Mouse (Mus musculus) neural tube, embryonic 14.5 days (tissue): ENCODE data around the gene Gm2832. TPM values are rescaled to one million over a fixed set of nuclear protein-coding genes. Genes with fewer than 3 reads are reported as not detected.
A peak's percentile ranks its signal among the peaks of the same experiment; 100 is the strongest.
"Not testable (repeated sequence)": the region's sequence is repeated elsewhere in the genome, so short reads cannot be mapped to it uniquely, and the experiment has no call there.

Experiments
- ATAC-seq: fragments of 200-750 bp; cut with Nextera tagmentation; 2 replicates; pipeline ENCODE4 v1.8.0; 2017; ENCODE audit warnings: low read depth, mild to moderate bottlenecking, moderate TSS enrichment, moderate library complexity
- H3K27ac ChIP-seq: fragments of 300-500 bp; sonication (generic); 2 replicates; pipeline ENCODE4 v1.5.1; 2014; ENCODE audit warnings: low read depth, mild to moderate bottlenecking, control low read depth, low read length, moderate library complexity, mixed read lengths
- H3K27me3 ChIP-seq: fragments of 300-500 bp; sonication (generic); 2 replicates; pipeline ENCODE4 v1.6.1; 2014; ENCODE audit warnings: low read length; ENCODE audit not compliant: control insufficient read depth, insufficient read depth
- H3K36me3 ChIP-seq: fragments of 300-500 bp; sonication (generic); 2 replicates; pipeline ENCODE4 v1.6.1; 2014; ENCODE audit warnings: low read length, mixed read lengths; ENCODE audit not compliant: control insufficient read depth, insufficient read depth
- H3K4me1 ChIP-seq: fragments of 300-500 bp; sonication (generic); 2 replicates; pipeline ENCODE4 v1.6.1; 2014; ENCODE audit warnings: low read length; ENCODE audit not compliant: control insufficient read depth, insufficient read depth
- H3K4me2 ChIP-seq: fragments of 300-500 bp; sonication (generic); 2 replicates; pipeline ENCODE4 v1.6.1; 2014; ENCODE audit warnings: mild to moderate bottlenecking, low read depth, low read length, control low read depth
- H3K4me3 ChIP-seq: fragments of 300-500 bp; sonication (generic); 2 replicates; pipeline ENCODE4 v1.5.1; 2014; ENCODE audit warnings: low read depth, low read length, control low read depth, mixed read lengths
- H3K9ac ChIP-seq: fragments of 300-500 bp; sonication (generic); replicated peaks from 2 replicates; pipeline ENCODE4 v1.6.1; 2014; ENCODE audit warnings: low read depth, mild to moderate bottlenecking, control low read depth, low read length, mixed read lengths
- H3K9me3 ChIP-seq: fragments of 300-500 bp; sonication (generic); 2 replicates; pipeline ENCODE4 v1.6.1; 2016; ENCODE audit warnings: low read length; ENCODE audit not compliant: control insufficient read depth
- WGBS: fragments of 180-500 bp; shearing (Covaris S2); extraction: QIAGEN DNeasy Blood & Tissue Kit; methylation state at CpG from one replicate; pipeline ENCODE4 v1.1.7; 2014; 5-methylcytosine and 5-hydroxymethylcytosine counted together
- polyA plus RNA-seq: library from polyadenylated mRNA; unstranded; fragments of >200 nt; fragmentation: Nextera tagmentation; extraction: Ambion mirVana; gene quantifications from 2 replicates; pipeline ENCODE4 v1.2.1, GENCODE M21; 2014

The Gm2832 gene
- polyA plus RNA-seq, result 0.33 and 0.49 TPM in 2 replicates

- not testable (repeated sequence) for ATAC-seq, H3K4me1 ChIP-seq, H3K4me2 ChIP-seq, H3K4me3 ChIP-seq, H3K9me3 ChIP-seq, H3K9ac ChIP-seq, H3K27ac ChIP-seq, H3K27me3 ChIP-seq, H3K36me3 ChIP-seq
- WGBS, result 91% methylated on average over 2 of the region's 3 CpGs
These were observed at the start of gene Gm2832 for GRCm38 (mm10) chr14:41278505-41278904. Gene Gm2832, plus strand, starts transcription at chr14:41278805.

DNA sequence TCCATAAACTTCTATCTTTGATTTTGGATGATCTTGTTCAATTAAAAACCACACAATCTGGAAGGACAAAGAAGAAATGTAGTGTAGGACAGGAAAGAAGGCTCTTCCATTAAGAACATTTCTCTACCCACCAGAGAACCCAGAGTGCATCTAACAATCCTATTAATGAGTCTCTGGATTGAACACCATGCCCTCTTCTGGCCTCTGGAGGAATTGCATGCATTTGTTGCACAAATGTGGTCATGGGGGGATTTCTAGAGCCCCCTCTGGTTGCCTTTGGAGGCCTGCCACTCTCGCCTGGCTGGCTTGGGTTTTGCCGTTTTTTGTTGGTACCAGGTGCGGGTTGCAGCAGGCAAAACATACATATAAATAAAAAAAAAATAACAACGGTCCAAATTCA lies 15.3 kb upstream of the Gm2832 start:
- not testable (repeated sequence) for H3K9me3 ChIP-seq, H3K4me1 ChIP-seq, ATAC-seq, H3K9ac ChIP-seq, H3K4me2 ChIP-seq, H3K36me3 ChIP-seq, H3K27me3 ChIP-seq, H3K27ac ChIP-seq, H3K4me3 ChIP-seq
- 51% methylated on average over 4 of the region's 4 CpGs for WGBS

GRCm38 (mm10) chr14:41263853-41264755 lies 14.5 kb upstream of the Gm2832 start:
- H3K36me3 ChIP-seq, H3K9me3 ChIP-seq, H3K9ac ChIP-seq, H3K27ac ChIP-seq, H3K4me1 ChIP-seq, H3K27me3 ChIP-seq: not testable (repeated sequence)
- ATAC-seq, result peak; percentile 94
- WGBS, result 5% methylated on average over 21 of the region's 29 CpGs
- Histone ChIP-seq H3K4me3 (peak overlapping the region; percentile 17; the same call in 1 of the 2 replicates), H3K4me2 (peak overlapping the region; percentile 29; the same call in 1 of the 2 replicates)

DNA sequence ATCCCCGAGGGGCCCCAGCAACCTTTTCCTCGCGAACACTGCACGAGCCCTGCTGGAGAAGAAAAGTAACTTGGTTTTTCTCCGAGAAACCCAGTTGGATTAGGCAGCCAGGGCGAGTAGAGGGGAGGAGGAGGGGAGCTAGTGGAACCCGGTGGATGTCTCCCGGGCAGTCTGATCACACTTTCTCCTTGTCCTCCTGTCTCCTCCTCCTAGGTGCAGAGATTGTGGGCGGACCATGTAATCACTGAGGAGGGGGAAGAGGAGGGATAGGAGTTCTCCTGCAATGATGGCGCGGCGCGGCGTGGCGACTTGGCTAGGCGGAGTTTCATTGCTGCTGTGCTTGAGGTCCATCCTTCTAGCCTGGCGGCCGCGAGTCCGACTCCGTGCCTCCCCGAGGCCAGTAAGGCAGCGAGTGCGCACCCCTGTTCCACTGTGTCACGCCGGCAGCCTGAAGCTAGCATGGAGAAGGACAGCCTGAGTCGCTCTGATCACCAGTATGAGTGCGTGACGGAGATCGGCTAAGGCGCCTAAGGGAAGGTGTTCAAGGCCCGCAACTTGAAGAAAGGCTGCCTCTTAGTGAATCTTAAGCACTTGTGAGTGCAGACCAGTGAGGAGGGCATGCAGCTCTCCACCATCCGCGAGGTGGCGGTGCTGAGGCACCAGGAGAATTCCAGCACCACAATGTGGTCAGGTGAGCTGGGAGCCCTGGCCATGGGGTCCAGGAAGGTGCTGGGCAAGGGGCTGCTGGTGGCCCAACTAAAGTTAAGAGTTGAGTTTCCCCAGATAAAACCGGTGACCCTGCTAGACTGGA lies 13.6 kb upstream of the Gm2832 start:
- H3K27ac ChIP-seq, H3K4me1 ChIP-seq, H3K9me3 ChIP-seq, H3K36me3 ChIP-seq, H3K27me3 ChIP-seq, H3K9ac ChIP-seq: not testable (repeated sequence)
- Histone ChIP-seq H3K4me3 (peak overlapping the region; percentile 22), H3K4me2 (peak overlapping the region; percentile 30)
- under 1% methylated on average over 17 of the region's 36 CpGs for WGBS
- ATAC-seq, result peak; percentile 96

GRCm38 (mm10) chr14:41285965-41286364 lies 7.4 kb downstream of the Gm2832 start:
- 18% methylated on average over 1 of the region's 1 CpGs for WGBS
- H3K36me3 ChIP-seq, H3K27me3 ChIP-seq, H3K4me1 ChIP-seq, H3K4me2 ChIP-seq, ATAC-seq, H3K4me3 ChIP-seq, H3K27ac ChIP-seq, H3K9ac ChIP-seq, H3K9me3 ChIP-seq: not testable (repeated sequence)

Other genes with a start within 250 kb of the Gm2832 start
- 0.78 TPM in 1 of 2 replicates, not detected in the other for gene Dydc2, start 209.6 kb upstream of the Gm2832 start, polyA plus RNA-seq
- gene Dydc1, start 205.9 kb upstream of the Gm2832 start, polyA plus RNA-seq, result 0.27 TPM in 1 of 2 replicates, not detected in the other
- gene Mat1a, start 173.8 kb upstream of the Gm2832 start, polyA plus RNA-seq, result not detected in 2 replicates
- not detected in 2 replicates for gene Sftpa1, start 147.0 kb upstream of the Gm2832 start, polyA plus RNA-seq
- gene Mbl1, start 127.3 kb upstream of the Gm2832 start, polyA plus RNA-seq, result not detected in 2 replicates
- gene Sftpd, start 93.7 kb upstream of the Gm2832 start, polyA plus RNA-seq, result not detected in 2 replicates
- not detected in 2 replicates for gene Gm5798, start 69.8 kb downstream of the Gm2832 start, polyA plus RNA-seq
- gene Gm7945, start 107.6 kb downstream of the Gm2832 start, polyA plus RNA-seq, result 0.18 TPM in 1 of 2 replicates, not detected in the other
- not detected in 2 replicates for gene Gm6482, start 129.5 kb downstream of the Gm2832 start, polyA plus RNA-seq
- not detected in 2 replicates for gene Gm7954, start 174.7 kb downstream of the Gm2832 start, polyA plus RNA-seq
- gene Gm3486, start 210.7 kb downstream of the Gm2832 start, polyA plus RNA-seq, result not detected in 2 replicates